Mouse (Mus musculus): ENCODE results near the gene Dnajb1. TPM values are rescaled to one million over a fixed set of nuclear protein-coding genes. Genes with fewer than 3 reads are reported as not detected.
A peak's percentile ranks its signal among the peaks of the same experiment; 100 is the strongest.

Gene Dnajb1
- polyA plus RNA-seq, 1 experiment, result 33.0 TPM

GRCm38 (mm10) chr8:83574631-83575315 is 33.2 kb upstream of the Dnajb1 start:
- no peaks in the 10 kb centered on the region for H3K27me3 ChIP-seq (ENCODE audit: control insufficient read depth, insufficient read depth, low read length)
- WGBS, result 17% methylated on average over 15 of the region's 15 CpGs
- TF ChIP-seq POLR2A (IDR thresholded peaks at IDR 0.05; ENCODE audit: borderline replicate concordance, insufficient read depth, low read length) (no peak), CTCF (IDR thresholded peaks at IDR 0.05; ENCODE audit: borderline replicate concordance, insufficient read depth, low read depth, low read length) (no peak)
- H3K27ac ChIP-seq (ENCODE audit: insufficient read depth, low read length), result no peak overlapping the region
- peaks cover 61% of the 10 kb centered on the region for H3K4me1 ChIP-seq (ENCODE audit: control insufficient read depth, insufficient read depth, low read length)
- DNase-seq, result peak; percentile 44
- no peak overlapping the region for H3K4me3 ChIP-seq (replicated peaks; ENCODE audit: insufficient read depth, low read depth, low read length)

GRCm38 (mm10) chr8:83575561-83576515 is 32.2 kb upstream of the Dnajb1 start:
- WGBS, result 28% methylated on average over 17 of the region's 17 CpGs
- DNase-seq, result peak; percentile 34 to 36
- peaks cover 68% of the 10 kb centered on the region for H3K4me1 ChIP-seq (ENCODE audit: control insufficient read depth, insufficient read depth, low read length)

GRCm38 (mm10) chr8:83576516-83576895 is 31.5 kb upstream of the Dnajb1 start:
- no peak for TF ChIP-seq CTCF (IDR thresholded peaks at IDR 0.05; ENCODE audit: borderline replicate concordance, insufficient read depth, low read depth, low read length)
- no peak for TF ChIP-seq POLR2A (IDR thresholded peaks at IDR 0.05; ENCODE audit: borderline replicate concordance, insufficient read depth, low read length)
- WGBS, result 48% methylated on average over 4 of the region's 4 CpGs
- no peaks in the 10 kb centered on the region for H3K27me3 ChIP-seq (ENCODE audit: control insufficient read depth, insufficient read depth, low read length)

More at GRCm38 (mm10) chr8:83575561-83576515, 32.2 kb upstream of the Dnajb1 start:
- Histone ChIP-seq H3K27ac (ENCODE audit: insufficient read depth, low read length) (no peak overlapping the region; the same call in 1 of the 2 replicates), H3K27me3 (ENCODE audit: control insufficient read depth, insufficient read depth, low read length) (no peaks in the 10 kb centered on the region), H3K4me3 (replicated peaks; ENCODE audit: insufficient read depth, low read depth, low read length) (no peak overlapping the region)
- TF ChIP-seq CTCF (IDR thresholded peaks at IDR 0.05; ENCODE audit: borderline replicate concordance, insufficient read depth, low read depth, low read length) (no peak), POLR2A (IDR thresholded peaks at IDR 0.05; ENCODE audit: borderline replicate concordance, insufficient read depth, low read length) (no peak)

GRCm38 (mm10) chr8:83576921-83577320 is 31.1 kb upstream of the Dnajb1 start:
- H3K4me1 ChIP-seq (ENCODE audit: control insufficient read depth, insufficient read depth, low read length), result peaks cover 73% of the 10 kb centered on the region
- no peaks in the 10 kb centered on the region for H3K27me3 ChIP-seq (ENCODE audit: control insufficient read depth, insufficient read depth, low read length)
- no peak overlapping the region for H3K27ac ChIP-seq (ENCODE audit: insufficient read depth, low read length)
- TF ChIP-seq CTCF (IDR thresholded peaks at IDR 0.05; ENCODE audit: borderline replicate concordance, insufficient read depth, low read depth, low read length), result no peak
- TF ChIP-seq POLR2A (IDR thresholded peaks at IDR 0.05; ENCODE audit: borderline replicate concordance, insufficient read depth, low read length), result no peak
- peak in 1 of 2 experiments; percentile 17 for DNase-seq
- WGBS, result 58% methylated on average over 4 of the region's 4 CpGs
- no peak overlapping the region for H3K4me3 ChIP-seq (replicated peaks; ENCODE audit: insufficient read depth, low read depth, low read length)

More at GRCm38 (mm10) chr8:83576516-83576895, 31.5 kb upstream of the Dnajb1 start:
- Histone ChIP-seq H3K4me3 (replicated peaks; ENCODE audit: insufficient read depth, low read depth, low read length) (no peak overlapping the region), H3K4me1 (ENCODE audit: control insufficient read depth, insufficient read depth, low read length) (peaks cover 73% of the 10 kb centered on the region), H3K27ac (ENCODE audit: insufficient read depth, low read length) (no peak overlapping the region)
- no peak for DNase-seq

GRCm38 (mm10) chr8:83577384-83577791 is 30.6 kb upstream of the Dnajb1 start:
- H3K4me3 ChIP-seq (replicated peaks; ENCODE audit: insufficient read depth, low read depth, low read length), result no peak overlapping the region
- no peak overlapping the region for H3K27ac ChIP-seq (ENCODE audit: insufficient read depth, low read length)
- DNase-seq, result peak; percentile 27
- TF ChIP-seq CTCF (IDR thresholded peaks at IDR 0.05; ENCODE audit: borderline replicate concordance, insufficient read depth, low read depth, low read length) (no peak), POLR2A (IDR thresholded peaks at IDR 0.05; ENCODE audit: borderline replicate concordance, insufficient read depth, low read length) (no peak)
- H3K4me1 ChIP-seq (ENCODE audit: control insufficient read depth, insufficient read depth, low read length), result peaks cover 77% of the 10 kb centered on the region
- H3K27me3 ChIP-seq (ENCODE audit: control insufficient read depth, insufficient read depth, low read length), result no peaks in the 10 kb centered on the region
- 15% methylated on average over 9 of the region's 9 CpGs for WGBS

GRCm38 (mm10) chr8:83578131-83579055 is 29.6 kb upstream of the Dnajb1 start:
- no peak overlapping the region for H3K4me3 ChIP-seq (replicated peaks; ENCODE audit: insufficient read depth, low read depth, low read length)
- 38% methylated on average over 17 of the region's 17 CpGs for WGBS
- H3K4me1 ChIP-seq (ENCODE audit: control insufficient read depth, insufficient read depth, low read length), result peaks cover 83% of the 10 kb centered on the region
- DNase-seq, result peak; percentile 6 to 29
- TF ChIP-seq POLR2A (IDR thresholded peaks at IDR 0.05; ENCODE audit: borderline replicate concordance, insufficient read depth, low read length), result no peak
- no peak for TF ChIP-seq CTCF (IDR thresholded peaks at IDR 0.05; ENCODE audit: borderline replicate concordance, insufficient read depth, low read depth, low read length)
- H3K27ac ChIP-seq (ENCODE audit: insufficient read depth, low read length), result no peak overlapping the region
- H3K27me3 ChIP-seq (ENCODE audit: control insufficient read depth, insufficient read depth, low read length), result no peaks in the 10 kb centered on the region

- Histone ChIP-seq H3K27ac (ENCODE audit: insufficient read depth, low read length) (no peak overlapping the region), H3K4me3 (replicated peaks; ENCODE audit: insufficient read depth, low read depth, low read length) (no peak overlapping the region), H3K27me3 (ENCODE audit: control insufficient read depth, insufficient read depth, low read length) (no peaks in the 10 kb centered on the region), H3K4me1 (ENCODE audit: control insufficient read depth, insufficient read depth, low read length) (peaks cover 72% of the 10 kb centered on the region)
- whole genome bisulfite sequencing, result 73% methylated on average over 8 of the region's 8 CpGs
- DNase-seq, result no peak
- TF ChIP-seq CTCF (IDR thresholded peaks at IDR 0.05; ENCODE audit: borderline replicate concordance, insufficient read depth, low read depth, low read length) (no peak), POLR2A (IDR thresholded peaks at IDR 0.05; ENCODE audit: borderline replicate concordance, insufficient read depth, low read length) (no peak)
Observed at GRCm38 (mm10) chr8:83579676-83580075, 28.3 kb upstream of the Dnajb1 start.
